Mouse (Mus musculus): Measurements from ENCODE around the gene Pex19. TPM values are rescaled to one million over a fixed set of nuclear protein-coding genes. Genes with fewer than 3 reads are reported as not detected.

Pex19 gene
- polyA plus RNA-seq, 1 experiment from 2014 or later, result 123 TPM

DNA sequence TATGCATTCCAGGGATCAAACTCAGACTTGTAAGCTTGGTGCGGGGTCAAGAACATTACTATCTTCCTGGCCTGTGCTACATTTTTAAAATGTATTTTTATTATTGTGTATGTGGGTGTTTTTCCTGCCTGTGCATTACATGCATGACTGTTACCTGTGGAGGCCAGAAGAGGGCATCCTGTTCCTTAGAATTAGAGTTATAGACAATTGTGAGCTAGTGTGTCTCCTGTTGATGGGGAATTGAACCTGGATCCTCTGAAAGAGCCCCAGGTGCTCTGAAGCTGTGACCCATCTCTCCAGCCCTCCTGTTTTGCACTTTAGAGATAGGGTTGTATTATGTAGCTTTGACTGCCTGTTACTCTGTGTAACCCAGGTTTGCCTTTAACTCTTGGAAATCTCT lies 35.5 kb downstream of the Pex19 start:
- no peaks in the 10 kb centered on the region for H3K9me3 ChIP-seq
- H3K4me2 ChIP-seq, result no peak overlapping the region
- peaks cover 6% of the 10 kb centered on the region; the same call in 1 of the 2 replicates for H3K4me1 ChIP-seq
- H3K4me3 ChIP-seq, result no peak overlapping the region
- H3K27me3 ChIP-seq, result no peaks in the 10 kb centered on the region
- H3K27ac ChIP-seq, result no peak overlapping the region
- 87% methylated on average over 1 of the region's 1 CpGs for WGBS
- H3K36me3 ChIP-seq, result peaks cover 22% of the 10 kb centered on the region
- H3K9ac ChIP-seq, result no peak overlapping the region
- ATAC-seq (ENCODE audit: borderline replicate concordance, extremely low read depth, low FRiP score, low TSS enrichment), result no peak

DNA sequence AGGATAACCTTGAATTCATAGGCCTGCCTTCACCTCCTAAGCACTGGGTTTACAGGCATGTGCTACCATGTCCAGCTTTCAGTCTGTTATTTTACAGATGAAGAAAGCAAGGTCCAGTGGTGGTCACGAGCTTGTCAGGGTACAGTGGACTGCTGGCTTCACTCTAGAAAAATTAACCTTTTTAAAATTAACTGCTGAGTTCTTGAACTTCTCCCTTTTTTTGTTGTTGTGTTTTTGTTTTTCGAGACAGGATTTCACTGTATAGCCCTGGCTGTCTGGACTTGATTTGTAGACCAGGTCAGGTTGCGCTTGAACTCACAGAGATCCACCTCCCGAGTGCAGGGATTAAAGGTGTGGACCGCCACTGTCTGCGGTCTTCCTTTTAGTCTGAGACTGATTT lies 36.4 kb downstream of the Pex19 start:
- H3K9ac ChIP-seq, result no peak overlapping the region
- H3K27me3 ChIP-seq, result no peaks in the 10 kb centered on the region
- H3K4me2 ChIP-seq, result no peak overlapping the region
- H3K9me3 ChIP-seq, result no peaks in the 10 kb centered on the region
- 83% methylated on average over 6 of the region's 6 CpGs for WGBS
- no peak overlapping the region for H3K4me3 ChIP-seq
- H3K36me3 ChIP-seq, result peaks cover 32% of the 10 kb centered on the region
- no peak overlapping the region for H3K27ac ChIP-seq
- peaks cover 6% of the 10 kb centered on the region; the same call in 1 of the 2 replicates for H3K4me1 ChIP-seq
- no peak for ATAC-seq (ENCODE audit: borderline replicate concordance, extremely low read depth, low FRiP score, low TSS enrichment)

DNA sequence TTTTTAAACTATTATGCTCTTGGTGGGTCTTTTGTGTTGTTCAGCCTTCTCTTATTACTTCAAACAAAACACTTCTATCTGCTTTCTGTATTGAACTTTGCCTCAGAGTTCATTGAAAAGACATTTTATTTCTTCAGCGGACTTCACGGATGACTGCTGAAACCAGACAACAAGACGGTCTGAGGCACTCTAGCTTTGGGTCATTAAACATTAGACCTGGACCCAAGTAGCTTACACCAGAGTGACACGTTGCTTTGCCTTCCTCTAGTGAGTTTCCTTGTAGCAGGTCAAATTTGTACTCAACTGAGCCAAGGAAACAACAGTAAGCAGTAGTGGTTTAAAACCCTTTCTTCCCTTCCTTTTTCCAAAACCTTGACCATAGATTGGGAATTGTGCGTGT lies 41.4 kb downstream of the Pex19 start:
- Histone ChIP-seq H3K4me2 (no peak overlapping the region), H3K36me3 (peaks cover 72% of the 10 kb centered on the region), H3K4me1 (no peaks in the 10 kb centered on the region), H3K4me3 (no peak overlapping the region), H3K27ac (no peak overlapping the region), H3K27me3 (no peaks in the 10 kb centered on the region), H3K9ac (no peak overlapping the region), H3K9me3 (no peaks in the 10 kb centered on the region)
- no peak for ATAC-seq (ENCODE audit: borderline replicate concordance, extremely low read depth, low FRiP score, low TSS enrichment)
- 90% methylated on average over 5 of the region's 5 CpGs for WGBS

DNA sequence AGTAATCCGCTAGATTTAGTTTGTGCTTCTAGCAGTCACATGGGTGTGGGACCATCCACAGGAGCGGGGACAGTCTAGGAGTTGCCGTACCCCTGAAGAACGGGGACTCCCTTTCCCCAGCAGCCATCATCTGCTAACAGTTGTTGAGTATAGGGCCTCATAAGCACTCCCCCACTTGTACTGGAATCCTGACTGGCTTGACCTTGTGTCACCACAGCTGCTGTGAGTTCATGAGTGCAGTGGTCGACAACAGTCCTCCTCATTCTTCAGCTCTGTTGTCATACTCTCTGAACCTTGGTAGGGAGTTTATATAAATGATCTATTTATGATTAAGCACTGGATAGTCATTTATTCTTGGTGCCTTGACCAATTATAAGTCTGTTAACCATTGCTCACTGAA lies 43.3 kb downstream of the Pex19 start:
- Histone ChIP-seq H3K9me3 (no peaks in the 10 kb centered on the region), H3K4me1 (no peaks in the 10 kb centered on the region), H3K27me3 (no peaks in the 10 kb centered on the region), H3K36me3 (peaks cover 89% of the 10 kb centered on the region), H3K27ac (no peak overlapping the region), H3K4me2 (no peak overlapping the region), H3K4me3 (no peak overlapping the region), H3K9ac (no peak overlapping the region)
- 95% methylated on average over 5 of the region's 5 CpGs for WGBS
- no peak for ATAC-seq (ENCODE audit: borderline replicate concordance, extremely low read depth, low FRiP score, low TSS enrichment)

DNA sequence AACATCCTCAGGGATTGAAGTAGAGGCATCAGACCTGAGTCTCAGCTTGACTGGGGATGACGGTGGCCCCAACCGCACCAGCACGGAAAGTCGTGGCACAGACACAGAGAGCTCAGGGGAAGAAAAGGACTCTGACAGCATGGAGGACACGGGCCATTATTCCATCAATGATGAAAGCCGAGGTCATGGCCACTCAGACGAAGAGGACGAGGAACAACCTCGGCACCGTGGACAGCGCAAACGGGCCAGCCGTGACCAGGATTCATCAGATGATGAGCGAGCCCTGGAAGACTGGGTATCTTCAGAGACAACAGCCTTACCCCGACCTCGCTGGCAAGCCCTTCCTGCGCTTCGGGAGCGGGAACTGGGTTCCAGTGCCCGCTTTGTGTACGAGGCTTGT lies 45.8 kb downstream of the Pex19 start:
- Histone ChIP-seq H3K9ac (no peak overlapping the region), H3K27ac (no peak overlapping the region), H3K4me2 (no peak overlapping the region), H3K27me3 (no peaks in the 10 kb centered on the region), H3K9me3 (no peaks in the 10 kb centered on the region), H3K36me3 (peaks cover 86% of the 10 kb centered on the region), H3K4me3 (no peak overlapping the region), H3K4me1 (no peaks in the 10 kb centered on the region)
- WGBS, result 93% methylated on average over 21 of the region's 21 CpGs
- ATAC-seq (ENCODE audit: borderline replicate concordance, extremely low read depth, low FRiP score, low TSS enrichment), result no peak

DNA sequence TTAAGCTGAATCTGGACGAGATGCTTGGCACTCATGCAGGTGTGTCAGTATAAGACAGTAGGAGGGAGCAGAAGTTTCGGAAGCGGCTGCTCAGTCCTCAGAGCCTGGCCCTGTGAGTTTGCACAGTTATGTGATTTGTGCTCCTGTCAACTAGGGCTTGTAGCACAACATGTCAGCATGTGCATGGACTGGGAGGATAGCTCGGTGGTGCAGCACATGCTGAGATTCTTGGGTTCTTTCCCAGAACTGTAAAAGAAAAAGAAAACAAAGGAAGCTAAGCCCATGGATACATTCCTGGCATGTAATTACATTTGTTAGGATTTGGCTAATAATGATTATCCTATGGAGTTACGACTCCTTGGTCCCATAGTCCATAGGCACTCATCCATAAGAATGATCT lies 46.6 kb downstream of the Pex19 start:
- no peak for ATAC-seq (ENCODE audit: borderline replicate concordance, extremely low read depth, low FRiP score, low TSS enrichment)
- H3K27ac ChIP-seq, result no peak overlapping the region
- WGBS, result 77% methylated on average over 5 of the region's 5 CpGs

DNA sequence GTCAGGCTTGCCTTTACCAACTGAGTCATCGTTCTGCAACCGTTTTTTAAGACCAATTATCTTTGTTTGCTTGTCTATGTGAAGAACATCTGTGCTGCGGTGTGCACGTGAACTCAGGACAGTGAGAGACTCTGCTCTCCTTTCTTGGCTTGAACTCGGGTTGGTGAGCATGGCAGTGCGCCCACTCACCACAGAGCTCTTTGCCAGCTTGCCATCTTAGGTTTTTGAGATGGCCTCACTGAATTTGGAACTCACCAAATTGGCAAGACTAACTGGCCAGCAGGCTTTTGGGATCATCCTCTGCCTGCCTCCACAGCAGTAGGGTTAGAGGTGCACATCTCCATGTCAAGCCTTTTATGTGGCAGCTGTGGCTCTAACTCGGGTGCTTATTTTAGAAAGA lies 51.2 kb downstream of the Pex19 start:
- Histone ChIP-seq H3K36me3 (peaks cover 66% of the 10 kb centered on the region), H3K4me2 (no peak overlapping the region), H3K4me3 (no peak overlapping the region), H3K4me1 (no peaks in the 10 kb centered on the region), H3K27me3 (no peaks in the 10 kb centered on the region), H3K9ac (no peak overlapping the region), H3K27ac (no peak overlapping the region), H3K9me3 (no peaks in the 10 kb centered on the region)
- no peak for ATAC-seq (ENCODE audit: borderline replicate concordance, extremely low read depth, low FRiP score, low TSS enrichment)
- 83% methylated on average over 7 of the region's 7 CpGs for WGBS

More for the DNA sequence above, 46.6 kb downstream of the Pex19 start:
- H3K4me1 ChIP-seq, result no peaks in the 10 kb centered on the region
- no peak overlapping the region for H3K9ac ChIP-seq
- H3K4me2 ChIP-seq, result no peak overlapping the region
- peaks cover 86% of the 10 kb centered on the region for H3K36me3 ChIP-seq
- H3K9me3 ChIP-seq, result no peaks in the 10 kb centered on the region
- no peak overlapping the region for H3K4me3 ChIP-seq
- H3K27me3 ChIP-seq, result no peaks in the 10 kb centered on the region

DNA sequence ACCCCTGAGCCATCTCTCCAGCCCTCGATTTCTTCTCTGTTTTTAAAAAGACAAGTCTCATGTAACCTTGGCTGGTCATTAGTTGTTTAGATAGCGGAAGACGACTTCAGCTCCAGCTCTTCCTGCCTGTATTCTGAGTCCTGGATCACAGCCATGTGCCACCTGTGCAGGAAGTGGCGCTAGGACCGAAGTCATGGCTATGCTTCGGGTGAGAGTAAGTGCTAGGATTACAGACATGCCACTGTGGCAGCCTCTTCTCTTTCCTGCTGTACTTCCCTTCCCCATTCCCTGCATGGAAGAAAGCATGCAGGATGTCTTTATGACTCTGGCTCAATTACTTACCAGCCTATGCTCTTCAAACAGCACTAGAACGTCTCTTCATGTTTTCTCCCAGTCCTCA lies 52.5 kb downstream of the Pex19 start:
- WGBS, result 58% methylated on average over 7 of the region's 7 CpGs
- no peak; the same call in 1 of the 2 replicates for ATAC-seq (ENCODE audit: borderline replicate concordance, extremely low read depth, low FRiP score, low TSS enrichment)
- peaks cover 56% of the 10 kb centered on the region for H3K36me3 ChIP-seq

DNA sequence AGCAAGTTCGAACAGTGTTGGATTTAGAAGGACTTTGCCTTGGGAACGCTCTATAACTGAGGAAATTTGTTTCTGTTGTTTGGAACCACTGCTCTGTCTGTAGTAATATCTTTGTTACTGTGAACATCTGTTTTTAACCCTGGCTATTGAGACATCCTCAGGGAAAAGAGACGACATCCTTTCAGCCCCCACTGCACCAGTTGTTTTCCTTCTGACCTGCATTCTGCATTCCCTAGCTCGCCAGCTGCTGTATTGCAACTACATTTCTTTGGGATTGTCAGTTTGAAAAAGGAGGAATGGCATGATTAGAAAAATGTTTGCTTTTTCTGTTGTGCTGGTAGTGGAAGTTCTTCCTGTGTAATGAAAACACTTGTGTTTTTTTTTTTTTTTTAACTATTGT lies 54.3 kb downstream of the Pex19 start:
- Histone ChIP-seq H3K9me3 (no peaks in the 10 kb centered on the region), H3K27me3 (no peaks in the 10 kb centered on the region), H3K27ac (no peak overlapping the region), H3K4me3 (no peak overlapping the region), H3K4me2 (no peak overlapping the region), H3K4me1 (no peaks in the 10 kb centered on the region), H3K36me3 (peaks cover 44% of the 10 kb centered on the region), H3K9ac (no peak overlapping the region)
- 54% methylated on average over 4 of the region's 4 CpGs for WGBS
- ATAC-seq (ENCODE audit: borderline replicate concordance, extremely low read depth, low FRiP score, low TSS enrichment), result no peak

More for the DNA sequence above, 52.5 kb downstream of the Pex19 start:
- H3K4me1 ChIP-seq, result no peaks in the 10 kb centered on the region
- 0 out of 2 replicates have a peak overlapping the region, but pooled peaks have one; percentile 29 for H3K27ac ChIP-seq
- no peak overlapping the region for H3K4me3 ChIP-seq
- H3K9me3 ChIP-seq, result no peaks in the 10 kb centered on the region
- no peak overlapping the region for H3K4me2 ChIP-seq
- no peak overlapping the region for H3K9ac ChIP-seq
- no peaks in the 10 kb centered on the region for H3K27me3 ChIP-seq

DNA sequence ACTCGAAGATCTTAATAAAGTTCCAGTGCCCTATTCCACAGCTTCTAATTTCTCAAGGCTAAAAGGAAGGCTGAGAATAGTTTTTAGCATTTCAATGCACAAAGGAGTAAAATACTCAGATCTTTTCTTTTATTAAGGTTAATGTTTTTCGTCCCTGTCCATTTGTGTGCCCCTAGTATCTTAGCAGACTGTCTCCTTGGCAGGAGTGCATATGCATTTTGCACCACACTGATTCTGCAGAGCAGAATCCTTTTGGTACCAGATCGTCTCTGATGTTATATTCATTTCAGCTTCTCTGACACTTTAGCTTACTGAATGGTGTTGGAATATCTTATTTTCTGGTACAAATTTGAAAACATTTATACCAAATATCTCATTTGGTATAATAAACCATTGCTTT lies 55.2 kb downstream of the Pex19 start:
- H3K4me3 ChIP-seq, result no peak overlapping the region
- no peak overlapping the region for H3K27ac ChIP-seq
- no peaks in the 10 kb centered on the region for H3K4me1 ChIP-seq
- H3K9me3 ChIP-seq, result no peaks in the 10 kb centered on the region
- 92% methylated on average over 3 of the region's 3 CpGs for WGBS
- H3K36me3 ChIP-seq, result peaks cover 47% of the 10 kb centered on the region
- H3K27me3 ChIP-seq, result no peaks in the 10 kb centered on the region
- no peak overlapping the region for H3K9ac ChIP-seq
- ATAC-seq (ENCODE audit: borderline replicate concordance, extremely low read depth, low FRiP score, low TSS enrichment), result no peak
- no peak overlapping the region for H3K4me2 ChIP-seq

DNA sequence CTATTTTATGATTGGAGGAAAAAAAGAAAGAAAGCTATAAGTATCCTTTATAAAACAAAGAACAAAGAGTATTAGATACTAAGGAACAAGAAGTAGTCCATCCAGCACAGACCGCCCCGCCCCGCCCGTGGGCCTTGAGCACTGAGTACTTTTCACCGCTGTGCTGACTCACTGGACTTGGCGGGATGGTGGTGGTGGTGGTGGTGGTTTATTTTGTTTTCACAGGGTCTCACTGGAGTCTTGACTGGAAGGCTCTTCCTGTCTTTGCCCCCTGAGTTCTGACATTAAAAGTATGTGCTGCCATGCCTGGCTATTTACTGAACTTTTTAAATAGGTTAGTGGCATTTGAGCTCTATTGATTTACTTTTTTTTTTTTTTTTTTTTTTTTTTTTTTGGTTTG lies 56.5 kb downstream of the Pex19 start:
- peaks cover 51% of the 10 kb centered on the region for H3K36me3 ChIP-seq
- no peaks in the 10 kb centered on the region for H3K9me3 ChIP-seq
- no peak overlapping the region for H3K4me2 ChIP-seq
- H3K27me3 ChIP-seq, result no peaks in the 10 kb centered on the region
- 96% methylated on average over 6 of the region's 6 CpGs for WGBS
- H3K27ac ChIP-seq, result no peak overlapping the region
- H3K9ac ChIP-seq, result no peak overlapping the region
- ATAC-seq (ENCODE audit: borderline replicate concordance, extremely low read depth, low FRiP score, low TSS enrichment), result no peak
- H3K4me3 ChIP-seq, result no peak overlapping the region
- H3K4me1 ChIP-seq, result no peaks in the 10 kb centered on the region

DNA sequence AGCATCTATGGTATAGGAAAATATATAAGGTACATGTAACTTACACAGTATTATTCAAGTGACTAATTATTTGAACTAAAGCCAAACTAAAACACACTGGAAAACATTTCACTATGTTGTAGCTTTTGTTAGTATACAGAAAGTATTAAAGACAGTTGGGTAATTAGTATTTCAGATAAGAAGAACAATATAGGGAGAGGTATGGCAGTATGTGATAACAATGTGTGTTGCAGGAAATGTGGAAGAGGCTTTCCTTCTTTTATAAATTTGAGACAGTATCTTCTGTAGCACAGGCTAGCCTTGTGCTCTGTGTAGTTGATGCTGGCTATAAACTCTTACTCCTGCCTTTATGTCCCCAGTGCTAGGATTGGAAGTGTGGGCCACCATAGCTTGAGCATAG lies 57.4 kb downstream of the Pex19 start:
- no peak overlapping the region for H3K27ac ChIP-seq
- H3K4me3 ChIP-seq, result no peak overlapping the region

More for the DNA sequence above, 57.4 kb downstream of the Pex19 start:
- ATAC-seq (ENCODE audit: borderline replicate concordance, extremely low read depth, low FRiP score, low TSS enrichment), result no peak
- Histone ChIP-seq H3K9me3 (no peaks in the 10 kb centered on the region), H3K27me3 (no peaks in the 10 kb centered on the region), H3K36me3 (peaks cover 56% of the 10 kb centered on the region), H3K4me2 (no peak overlapping the region), H3K9ac (no peak overlapping the region), H3K4me1 (no peaks in the 10 kb centered on the region)
